Mouse (Mus musculus) Patski (cell line): Measurements from ENCODE around the gene 1700016H13Rik. TPM values are rescaled to one million over a fixed set of nuclear protein-coding genes. Genes with fewer than 3 reads are reported as not detected.
A peak's percentile ranks its signal among the peaks of the same experiment; 100 is the strongest.

Experiments
- ATAC-seq: fragments of 100-300 bp; one replicate; pipeline ENCODE4 v1.8.0; 2021
- CTCF ChIA-PET: fragments of 350-600 bp; sonication (Branson Sonifier 250); formaldehyde crosslinking; loops from one replicate; lab custom pipeline; 2022; ENCODE audit warnings: inconsistent platforms; lab: Charles Lee
- POLR2A ChIA-PET: fragments of 350-600 bp; sonication (Branson Sonifier 250); formaldehyde crosslinking; loops from one replicate; lab custom pipeline; 2022; ENCODE audit warnings: antibody characterized with exemption, inconsistent platforms; lab: Charles Lee
- DNase-seq: peaks from one replicate; pipeline ENCODE4 v3.0.0-alpha.2; 2011; ENCODE audit warnings: low read depth, low spot score
- H3K27me3 ChIP-seq: fragments of 371-371 bp; one replicate; pipeline ENCODE4 v1.5.1; 2021
- CTCF ChIP-seq: fragments of 100-300 bp; IDR thresholded peaks from one replicate; pipeline ENCODE4 v1.5.1; 2021
- in situ Hi-C: fragments of 300-500 bp; cut with MboI; formaldehyde crosslinking; loops from 3 replicates; pipeline ENCODE4 v1.11.1; 2018; ENCODE audit warnings: low pct_unique_long_range_greater_than_20kb, mixed read lengths
- polyA plus RNA-seq: library from polyadenylated mRNA; unstranded; gene quantifications from one replicate; pipeline ENCODE4 v1.2.3, GENCODE M21; 2021

The 1700016H13Rik gene
- not detected for polyA plus RNA-seq

- DNase-seq: no peak
- peak; percentile 12 for ATAC-seq
- H3K27me3 ChIP-seq: no peaks in the 10 kb centered on the region
- peak; percentile 65 for TF ChIP-seq CTCF
- ChIA-PET CTCF (interaction anchor here (1.0 to 2.5 kb wide), 10 partner anchors 10 to 329 kb away, joined by 3 to 23 read pairs (median 4); no protein-coding TSS in a partner anchor), POLR2A (interaction anchor here (0.6 kb wide), 1 partner anchor 101 kb away, joined by 3 read pairs; no protein-coding TSS in a partner anchor)
- in situ Hi-C loops: loop anchor here (25.0 kb wide), 1 partner anchor 768 kb away; no protein-coding TSS in a partner anchor
Observed at GRCm38 (mm10) chr5:103655346-103656118, at the start of gene 1700016H13Rik. 1700016H13Rik (minus strand) TSS chr5:103656010.

- H3K27me3 ChIP-seq: no peaks in the 10 kb centered on the region
- DNase-seq (no peak), ATAC-seq (no peak)
- TF ChIP-seq CTCF: no peak
- in situ Hi-C loops: no loop called here
- ChIA-PET CTCF (interaction anchor here (1.3 kb wide), 1 partner anchor 10 kb away, joined by 4 read pairs; no protein-coding TSS in a partner anchor), POLR2A (interaction anchor here (1.3 kb wide), 1 partner anchor 112 kb away, joined by 4 read pairs; no protein-coding TSS in a partner anchor)
Observed at GRCm38 (mm10) chr5:103705331-103705730, 49.5 kb upstream of the 1700016H13Rik start.

GRCm38 (mm10) chr5:103702527-103702926 is 46.7 kb upstream of the 1700016H13Rik start:
- POLR2A ChIA-PET: no interaction called here
- in situ Hi-C loops: no loop called here

GRCm38 (mm10) chr5:103701466-103701865 is 45.7 kb upstream of the 1700016H13Rik start:
- no peaks in the 10 kb centered on the region for H3K27me3 ChIP-seq
- ATAC-seq: no peak
- ChIA-PET POLR2A (no interaction called here), CTCF (interaction anchor here (0.8 to 1.7 kb wide), 4 partner anchors 8 to 57 kb away, joined by 3 to 4 read pairs (median 3); no protein-coding TSS in a partner anchor)
- TF ChIP-seq CTCF: no peak
- no peak for DNase-seq
- in situ Hi-C loops: no loop called here

More at GRCm38 (mm10) chr5:103702527-103702926, 46.7 kb upstream of the 1700016H13Rik start:
- no peaks in the 10 kb centered on the region for H3K27me3 ChIP-seq
- DNase-seq (no peak), ATAC-seq (no peak)
- TF ChIP-seq CTCF: no peak
- CTCF ChIA-PET: interaction anchor here (1.6 to 1.7 kb wide), 2 partner anchors 9 to 56 kb away, joined by 3 to 4 read pairs; no protein-coding TSS in a partner anchor

- in situ Hi-C loops: no loop called here
Observed at GRCm38 (mm10) chr5:103700661-103701060, 44.9 kb upstream of the 1700016H13Rik start.

GRCm38 (mm10) chr5:103699537-103699936 is 43.7 kb upstream of the 1700016H13Rik start:
- in situ Hi-C loops: loop anchor here (10.0 kb wide), 1 partner anchor 55 kb away; no protein-coding TSS in a partner anchor
- ChIA-PET POLR2A (no interaction called here), CTCF (interaction anchor here (1.0 to 1.3 kb wide), 2 partner anchors 26 to 30 kb away, joined by 3 to 4 read pairs; no protein-coding TSS in a partner anchor)
- no peak for TF ChIP-seq CTCF
- no peaks in the 10 kb centered on the region for H3K27me3 ChIP-seq
- DNase-seq (no peak), ATAC-seq (no peak)

More at GRCm38 (mm10) chr5:103700661-103701060, 44.9 kb upstream of the 1700016H13Rik start:
- no peak for ATAC-seq
- ChIA-PET CTCF (interaction anchor here (1.0 to 1.7 kb wide), 3 partner anchors 15 to 58 kb away, joined by 3 to 4 read pairs (median 3); no protein-coding TSS in a partner anchor), POLR2A (no interaction called here)
- TF ChIP-seq CTCF: no peak
- no peaks in the 10 kb centered on the region for H3K27me3 ChIP-seq
- DNase-seq: no peak

GRCm38 (mm10) chr5:103698577-103698976 is 42.8 kb upstream of the 1700016H13Rik start:
- no peak for ATAC-seq
- ChIA-PET POLR2A (interaction anchor here (0.9 to 1.7 kb wide), 2 partner anchors 18 to 42 kb away, joined by 3 to 5 read pairs; no protein-coding TSS in a partner anchor), CTCF (interaction anchor here (0.7 to 1.3 kb wide), 4 partner anchors 39 to 118 kb away, joined by 3 to 5 read pairs (median 4); no protein-coding TSS in a partner anchor)
- TF ChIP-seq CTCF: no peak
- no peak for DNase-seq
- no peaks in the 10 kb centered on the region for H3K27me3 ChIP-seq
- in situ Hi-C loops: loop anchor here (10.0 kb wide), 1 partner anchor 56 kb away; no protein-coding TSS in a partner anchor

GRCm38 (mm10) chr5:103697875-103698491 is 42.2 kb upstream of the 1700016H13Rik start:
- peak; percentile 89 for DNase-seq
- CTCF ChIA-PET: interaction anchor here (0.7 to 1.3 kb wide), 4 partner anchors 40 to 119 kb away, joined by 3 to 5 read pairs (median 4); no protein-coding TSS in a partner anchor
- ATAC-seq: no peak
- no peak for TF ChIP-seq CTCF
- POLR2A ChIA-PET: interaction anchor here (0.8 to 1.7 kb wide), 3 partner anchors 18 to 81 kb away, joined by 3 to 5 read pairs (median 3); no protein-coding TSS in a partner anchor
- in situ Hi-C loops: loop anchor here (10.0 kb wide), 1 partner anchor 57 kb away; no protein-coding TSS in a partner anchor
- no peaks in the 10 kb centered on the region for H3K27me3 ChIP-seq

GRCm38 (mm10) chr5:103694094-103694493 is 38.3 kb upstream of the 1700016H13Rik start:
- no peak for DNase-seq
- in situ Hi-C loops: loop anchor here (10.0 kb wide), 1 partner anchor 61 kb away; no protein-coding TSS in a partner anchor
- ChIA-PET CTCF (interaction anchor here (0.8 to 1.8 kb wide), 9 partner anchors 8 to 132 kb away, joined by 3 to 5 read pairs (median 3); no protein-coding TSS in a partner anchor), POLR2A (interaction anchor here (0.7 to 1.5 kb wide), 4 partner anchors 41 to 134 kb away, joined by 3 to 4 read pairs (median 4); no protein-coding TSS in a partner anchor)
- no peaks in the 10 kb centered on the region for H3K27me3 ChIP-seq
- no peak for ATAC-seq
- TF ChIP-seq CTCF: no peak
